Mouse (Mus musculus): ENCODE results near the gene Uqcrc1. TPM values are rescaled to one million over a fixed set of nuclear protein-coding genes. Genes with fewer than 3 reads are reported as not detected.

The Uqcrc1 gene
- total RNA-seq (2023): 100 to 1,000 TPM; 174 to 176 TPM

GRCm38 (mm10) chr9:108936418-108937364 lies at the start of gene Uqcrc1:
Gene Uqcrc1, plus strand, starts transcription at chr9:108936633.

GRCm38 (mm10) chr9:108914491-108914890 lies 21.9 kb upstream of the Uqcrc1 start, which contains the start of gene Tmem89:
Gene Tmem89, plus strand, starts transcription at chr9:108914619.

GRCm38 (mm10) chr9:108953081-108953636 lies 16.7 kb downstream of the Uqcrc1 start, which contains the start of gene Col7a1:
Gene Col7a1, plus strand, starts transcription at chr9:108953586.

GRCm38 (mm10) chr9:108985710-108986109 lies 49.3 kb downstream of the Uqcrc1 start, which contains the start of gene Ucn2:
Gene Ucn2, plus strand, starts transcription at chr9:108986010.

GRCm38 (mm10) chr9:108991428-108992084 lies 55.1 kb downstream of the Uqcrc1 start, which contains the start of gene Pfkfb4:
Gene Pfkfb4, plus strand, starts transcription at chr9:108991778.

Other genes with a start within 250 kb of the Uqcrc1 start
- gene Prkar2a, start 247.3 kb upstream of the Uqcrc1 start, total RNA-seq (2023): 10 to 100 TPM; 12.1 to 12.7 TPM
- gene Ip6k2, start 152.8 kb upstream of the Uqcrc1 start, total RNA-seq (2023): 10 to 100 TPM; 80.3 to 81.0 TPM
- 10 to 100 TPM; 18.1 to 25.1 TPM for gene Nckipsd, start 128.3 kb upstream of the Uqcrc1 start, total RNA-seq (2023)
- gene Celsr3, start 110.3 kb upstream of the Uqcrc1 start, total RNA-seq (2023): under 1 TPM; 0.06 to 0.53 TPM
- gene Slc26a6, start 83.3 kb upstream of the Uqcrc1 start, total RNA-seq (2023): 10 to 100 TPM; 11.7 to 17.2 TPM
- under 1 TPM in 1 of 2 experiments, not detected in 1; 0.78 TPM for gene Tmem89, start 22.0 kb upstream of the Uqcrc1 start, total RNA-seq (2023)
- 1 to 10 TPM; 4.0 to 6.9 TPM for gene Col7a1, start 17.0 kb downstream of the Uqcrc1 start, total RNA-seq (2023)
- under 1 TPM in 1 of 2 experiments, not detected in 1; 0.83 TPM for gene Ucn2, start 49.4 kb downstream of the Uqcrc1 start, total RNA-seq (2023)
- gene Pfkfb4, start 55.1 kb downstream of the Uqcrc1 start, total RNA-seq (2023): 10 to 100 TPM; 32.6 to 47.0 TPM
- 1,000 to 10,000 TPM; 2,072 to 2,196 TPM for gene Shisa5, start 101.9 kb downstream of the Uqcrc1 start, total RNA-seq (2023)
- 10 to 100 TPM; 15.0 to 19.4 TPM for gene Trex1, start 123.1 kb downstream of the Uqcrc1 start, total RNA-seq (2023)
- 10 to 100 TPM; 45.5 to 47.0 TPM for gene Atrip, start 137.5 kb downstream of the Uqcrc1 start, total RNA-seq (2023)
- gene Ccdc51, start 145.9 kb downstream of the Uqcrc1 start, total RNA-seq (2023): 10 to 100 TPM in 1 of 2 experiments, 1 to 10 TPM in 1; 9.9 to 12.6 TPM
- gene Tma7, start 146.0 kb downstream of the Uqcrc1 start, total RNA-seq (2023): 100 to 1,000 TPM; 297 to 318 TPM
- gene Plxnb1, start 158.8 kb downstream of the Uqcrc1 start, total RNA-seq (2023): 1 to 10 TPM in 1 of 2 experiments, under 1 TPM in 1; 0.27 to 1.5 TPM
- not detected for gene Fbxw21, start 225.4 kb downstream of the Uqcrc1 start, total RNA-seq (2023)

Data from B cell, adult 67 days (primary cell).